Mouse (Mus musculus): Measurements from ENCODE around the gene Gm648.
"Not testable (repeated sequence)": the region's sequence is repeated elsewhere in the genome, so short reads cannot be mapped to it uniquely, and the experiment has no call there.

The Gm648 gene

DNA sequence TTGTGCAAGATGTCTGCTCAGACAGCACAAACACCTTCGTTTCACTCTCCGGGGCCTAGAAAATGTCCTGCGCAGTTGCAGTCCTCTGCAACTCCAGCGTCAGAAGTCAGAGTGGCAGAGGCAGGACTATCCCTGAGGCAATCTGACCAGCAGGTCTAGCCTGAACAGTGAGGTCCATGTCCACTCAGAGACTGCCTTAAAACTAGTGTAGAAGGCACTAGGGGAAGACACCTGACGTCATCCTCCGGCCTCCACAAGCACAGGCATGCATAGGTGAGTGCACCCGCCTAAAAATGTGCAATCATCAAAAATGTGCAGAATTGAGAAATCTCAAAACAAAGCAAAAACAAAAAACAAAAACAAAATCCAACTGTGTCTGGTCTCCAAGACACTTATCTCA lies at the start of gene Gm648:
Gm648 (minus strand) TSS at position 101 of the 400 bp plus-strand sequence.
- no peak for DNase-seq

DNA sequence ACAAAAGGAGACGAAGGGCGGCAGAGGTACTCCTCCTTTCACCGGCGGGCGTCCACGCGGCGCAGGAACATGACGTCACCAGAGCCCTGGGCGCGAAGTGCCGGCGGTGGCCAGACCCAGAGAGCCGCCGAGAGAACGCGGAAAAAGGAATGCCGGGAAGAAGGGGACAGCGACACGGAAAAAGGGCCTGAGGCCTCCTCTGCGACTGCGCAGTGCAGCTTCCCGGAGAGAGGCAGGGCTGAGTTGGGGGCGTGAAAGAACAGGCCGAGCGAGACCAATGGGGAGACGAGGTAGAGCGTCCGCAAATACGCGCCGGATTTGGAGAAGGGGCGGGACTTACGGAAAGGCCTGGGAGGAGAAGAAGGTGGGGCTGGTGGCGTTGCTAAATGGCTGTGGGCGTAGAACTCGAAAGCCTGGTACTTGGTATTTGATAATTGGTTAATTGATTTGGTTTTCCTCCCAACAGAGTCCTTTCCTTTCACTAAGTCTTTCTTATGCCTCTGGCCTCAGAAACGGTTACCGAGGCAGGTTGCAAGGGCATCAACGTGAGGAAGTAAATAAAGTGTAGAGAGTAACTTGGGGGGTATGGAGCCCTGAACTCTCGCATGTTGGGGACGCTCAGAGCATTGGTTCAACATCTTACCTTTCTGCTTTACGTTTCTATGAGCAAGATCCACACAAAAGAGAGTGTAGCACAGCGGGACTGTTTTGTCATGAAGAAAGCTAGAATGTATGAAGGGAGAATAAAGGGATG lies 48.7 kb upstream of the Gm648 start, which contains the start of gene Mmgt1:
Mmgt1 (minus strand) TSS at position 183 of the 754 bp plus-strand sequence.
- DNase-seq, result peak; percentile 92

DNA sequence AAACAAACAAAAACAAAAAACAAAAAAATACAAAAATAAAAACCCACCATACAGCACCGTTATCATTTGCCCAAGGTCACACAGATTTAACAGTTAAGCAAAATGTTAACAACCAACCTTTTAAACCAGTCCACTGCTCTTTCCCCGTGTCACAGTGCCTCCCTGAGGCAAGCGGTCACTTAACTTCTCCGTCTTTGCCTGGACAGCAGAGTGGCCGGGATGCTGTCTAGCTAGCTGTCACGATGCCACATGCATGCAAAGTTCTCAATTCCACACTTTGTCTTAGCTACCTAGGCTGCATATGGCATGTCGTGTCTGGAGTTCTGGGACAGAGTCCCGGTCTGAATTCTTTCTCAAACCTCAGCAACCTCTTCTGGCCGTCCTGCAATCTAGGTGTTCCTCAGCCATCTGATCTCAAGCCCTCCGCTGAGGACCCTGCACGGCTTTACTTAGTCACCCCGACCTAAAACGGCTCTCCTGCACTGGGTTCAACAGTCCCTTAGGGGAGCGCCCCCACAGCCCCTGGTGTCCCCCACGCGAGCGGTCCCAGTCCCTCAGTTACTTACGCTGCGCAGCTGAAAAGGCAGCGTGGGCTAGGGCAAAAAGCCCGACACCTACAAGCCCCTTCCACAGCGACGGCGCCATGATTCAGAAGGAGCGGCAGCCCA lies 47.9 kb upstream of the Gm648 start:
- DNase-seq, result peak; percentile 16

DNA sequence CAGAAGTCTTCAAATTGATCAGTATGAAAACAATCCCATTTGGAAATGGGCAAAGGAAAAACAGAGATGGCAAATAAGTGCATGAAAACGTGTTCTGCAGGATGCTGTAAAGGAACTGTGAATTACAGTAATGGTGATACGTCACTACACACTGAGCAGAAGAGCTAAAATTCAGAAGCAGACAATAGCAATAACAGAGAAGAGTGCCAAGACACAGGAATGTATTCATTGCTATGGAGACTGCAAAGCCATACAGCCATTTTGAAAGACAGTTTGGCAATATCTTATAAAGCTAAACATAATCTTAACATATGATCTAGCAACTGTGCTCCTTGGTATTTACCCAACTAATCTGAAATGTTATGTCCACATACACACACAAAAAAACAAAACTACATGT lies 28.8 kb upstream of the Gm648 start:
- DNase-seq, result no peak

DNA sequence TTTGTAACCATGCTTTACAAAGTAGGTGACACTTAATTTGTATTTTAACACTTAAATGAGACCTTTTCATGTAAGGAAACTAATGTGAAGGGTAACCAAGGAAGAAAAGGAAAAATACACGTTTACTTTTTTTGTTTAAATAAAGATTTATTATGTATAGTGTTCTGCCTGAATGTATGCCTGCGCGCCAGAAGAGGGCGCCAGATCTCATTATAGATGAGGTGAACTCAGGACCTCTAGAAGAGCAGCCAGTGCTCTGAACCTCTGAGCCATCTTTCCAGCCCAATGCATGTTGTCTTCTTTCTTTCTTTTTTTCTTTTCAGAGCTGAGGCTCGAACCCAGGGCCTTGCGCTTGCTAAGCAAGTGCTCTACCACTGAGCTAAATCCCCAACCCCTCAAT lies 23.1 kb upstream of the Gm648 start:
- peak; percentile 55 for DNase-seq

DNA sequence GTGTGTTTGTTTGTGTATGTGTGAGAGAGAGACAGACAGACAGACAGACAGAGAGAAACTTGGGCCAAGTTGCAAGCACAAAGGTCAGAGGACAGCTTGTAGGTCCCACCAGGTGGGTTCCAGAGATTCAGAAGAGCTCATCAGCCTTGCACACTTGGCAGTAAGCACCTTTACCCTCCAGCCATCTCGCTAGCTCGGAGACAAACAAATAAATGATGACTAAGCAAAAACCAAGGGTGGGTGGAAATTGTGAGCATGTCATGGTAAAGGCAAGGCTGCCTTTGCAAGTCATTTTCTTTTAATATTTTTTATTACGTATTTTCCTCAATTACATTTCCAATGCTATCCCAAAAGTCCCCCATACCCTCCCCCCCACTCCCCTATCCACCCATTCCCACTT lies 4.2 kb upstream of the Gm648 start:
- DNase-seq, result no peak

DNA sequence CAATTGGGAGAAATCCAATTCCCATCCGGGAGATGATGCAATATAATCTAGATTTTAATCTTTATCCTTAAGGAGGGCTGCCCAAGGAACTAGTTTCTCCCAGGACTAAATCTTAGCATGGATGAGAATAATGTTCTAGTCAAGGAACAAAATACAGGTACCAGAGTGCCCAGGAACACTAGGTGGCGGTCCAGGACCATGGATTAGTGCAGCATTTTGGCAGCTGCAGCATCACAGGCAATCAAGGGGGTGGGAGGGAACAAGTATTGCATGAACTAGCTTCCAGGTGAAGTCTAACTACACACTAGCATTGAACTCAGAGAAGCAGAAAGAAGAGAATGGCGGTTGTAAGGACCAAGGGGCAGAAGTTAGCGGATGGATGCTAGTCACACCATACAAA lies 12.2 kb downstream of the Gm648 start:
- peak; percentile 34 for DNase-seq

DNA sequence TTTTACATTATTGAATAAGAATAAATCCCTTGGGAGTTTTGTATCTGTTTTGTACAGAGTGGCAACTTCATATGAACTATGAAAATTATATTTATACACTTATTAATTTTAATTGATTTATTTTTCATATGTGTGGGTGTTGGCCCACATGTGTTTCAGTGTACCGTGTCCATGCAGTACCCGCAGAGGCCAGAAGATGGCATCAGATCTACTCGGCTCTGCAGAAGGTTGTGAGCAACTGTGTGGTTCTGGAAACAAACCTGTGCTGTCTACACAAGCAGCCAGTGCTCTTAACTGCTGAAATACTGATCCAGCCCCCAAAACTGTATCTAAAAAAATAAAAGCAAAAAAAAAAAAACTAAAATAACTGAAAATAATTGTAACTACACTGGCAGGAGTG lies 18.1 kb downstream of the Gm648 start:
- DNase-seq, result peak; percentile 44

DNA sequence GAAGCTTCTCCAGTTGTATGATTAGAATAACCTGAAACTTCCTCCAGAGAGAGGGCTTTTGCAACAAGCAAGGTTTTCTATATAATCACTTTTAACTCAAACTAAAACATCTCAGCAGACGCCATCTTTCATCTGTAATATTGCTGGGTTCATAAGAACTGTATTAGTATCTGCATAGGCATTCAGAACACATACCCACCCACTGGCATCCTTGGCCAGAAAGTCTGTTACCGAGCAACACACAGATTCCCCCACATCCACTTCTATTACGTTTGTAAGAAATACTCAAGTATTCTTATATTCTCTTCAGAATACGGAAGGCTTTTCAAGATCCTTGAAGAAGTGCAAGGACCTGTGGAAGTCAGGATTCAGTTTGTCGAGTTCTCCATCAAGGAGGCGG lies 25.0 kb downstream of the Gm648 start, which contains the start of gene Gm10477:
Gm10477 (plus strand) TSS at position 301 of the 400 bp plus-strand sequence.
- DNase-seq, result not testable (repeated sequence)

DNA sequence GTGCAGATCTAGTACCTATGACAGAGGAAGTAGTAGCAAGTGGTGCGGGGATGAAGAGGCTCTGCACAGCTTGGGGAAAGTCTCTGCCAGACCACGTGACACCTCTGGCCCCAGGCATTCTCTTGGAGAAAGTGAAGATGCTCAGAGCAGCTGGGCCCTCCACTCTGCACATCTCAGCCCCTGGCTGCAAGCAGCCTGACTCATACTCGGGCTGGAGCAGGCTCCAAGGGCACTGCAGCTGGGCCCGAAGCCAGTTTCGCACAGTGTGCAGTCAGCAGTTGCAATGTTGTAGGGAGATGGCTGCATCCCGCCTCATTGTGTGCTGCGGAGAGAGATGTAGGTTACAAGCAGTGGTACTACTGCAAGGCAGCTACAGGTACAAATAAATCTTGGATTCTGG lies 52.2 kb downstream of the Gm648 start:
- no peak for DNase-seq
